Mouse (Mus musculus): ENCODE data around the gene Klk9. TPM values are rescaled to one million over a fixed set of nuclear protein-coding genes. Genes with fewer than 3 reads are reported as not detected.

The Klk9 gene
- polyA plus RNA-seq, 1 experiment from 2014 or later = 101 TPM

DNA sequence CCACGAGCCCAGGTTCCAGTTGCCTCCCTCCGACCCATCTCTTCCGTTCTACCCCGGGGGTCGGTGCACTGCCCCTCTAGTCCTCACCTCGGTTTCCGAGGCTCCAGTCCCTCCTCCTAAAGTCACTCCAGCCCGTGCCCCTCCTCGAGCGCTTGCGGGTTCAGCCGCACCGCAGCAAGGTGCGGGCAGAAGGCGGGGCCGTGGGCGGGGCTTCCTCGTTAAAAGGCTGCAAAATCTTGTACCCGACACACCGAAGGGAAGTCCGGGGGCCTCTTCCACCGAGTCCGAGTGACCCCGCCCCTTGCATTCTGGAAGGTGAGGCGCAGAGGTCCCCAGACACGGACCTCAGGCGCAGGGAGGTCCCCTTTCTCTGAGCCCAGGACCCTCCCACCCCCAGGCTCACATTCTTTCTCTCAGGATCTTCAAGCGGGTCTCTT, 5.7 kb downstream of the Klk9 start, which contains the start of gene Klk8:
Klk8 (plus strand) TSS at position 245 of the 437 bp plus-strand sequence.
- peak within 1 kb of the TSS; percentile 35; the same call in 1 of the 2 replicates for H3K27ac ChIP-seq (replicated peaks)
- ATAC-seq (ENCODE audit: low FRiP score, low TSS enrichment) (0 out of 2 replicates have a peak, but pooled peaks have one; percentile 37), DNase-seq (ENCODE audit: low spot score) (peak; percentile 54)
- H3K27me3 ChIP-seq (ENCODE audit: control insufficient read depth, insufficient read depth, low read length) = no peaks in the 10 kb centered on the region
- peak within 1 kb of the TSS; percentile 49 for H3K4me3 ChIP-seq (ENCODE audit: low read depth, low read length)
- H3K9me3 ChIP-seq (ENCODE audit: control insufficient read depth, low read length) = no peaks in the 10 kb centered on the region
- peak within 1 kb of the TSS; percentile 83 for H3K4me2 ChIP-seq (replicated peaks; ENCODE audit: low read depth)
- peak within 1 kb of the TSS; percentile 57 for H3K9ac ChIP-seq (ENCODE audit: low read length)
- peaks cover 3% of the 10 kb centered on the region; the same call in 1 of the 2 replicates for H3K4me1 ChIP-seq (replicated peaks; ENCODE audit: control insufficient read depth, insufficient read depth)
- no peak for TF ChIP-seq EP300 (optimal IDR thresholded peaks at IDR 0.05)
- TF ChIP-seq CTCF (IDR thresholded peaks at IDR 0.05; ENCODE audit: low read depth) = no peak
- under 1% methylated on average over 28 of the region's 28 CpGs for whole genome bisulfite sequencing
- no peaks in the 10 kb centered on the region for H3K36me3 ChIP-seq (ENCODE audit: control insufficient read depth, insufficient read depth, low read length)

DNA sequence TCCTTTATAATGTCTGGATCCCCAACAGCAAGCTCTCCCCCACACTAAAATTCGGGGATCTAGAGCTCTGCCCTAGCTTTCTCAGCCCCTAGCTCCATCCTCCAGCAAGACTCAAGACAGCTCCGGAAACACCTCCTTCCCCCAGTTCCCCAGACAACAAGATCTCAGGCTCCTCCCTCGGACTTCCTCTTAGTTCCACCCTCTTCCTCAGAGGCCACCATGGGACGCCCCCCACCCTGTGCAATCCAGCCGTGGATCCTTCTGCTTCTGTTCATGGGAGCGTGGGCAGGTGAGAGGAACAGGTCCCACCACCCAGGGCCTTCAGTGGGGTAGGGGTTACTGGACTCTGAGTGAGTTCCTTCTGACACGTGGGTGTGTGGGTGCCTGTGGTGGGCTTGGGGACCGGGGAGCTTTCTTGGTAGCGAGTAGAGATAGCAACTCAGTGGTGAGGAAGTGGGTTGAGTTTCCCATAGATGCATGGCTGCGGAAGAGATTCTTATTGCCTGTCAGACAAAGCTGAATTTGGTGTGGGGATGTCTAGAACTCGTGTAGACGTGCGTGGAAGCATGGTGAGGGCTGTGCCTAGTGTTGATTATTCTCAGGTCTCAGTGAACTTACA, 6.3 kb downstream of the Klk9 start:
- TF ChIP-seq EP300 (optimal IDR thresholded peaks at IDR 0.05) (no peak), CTCF (IDR thresholded peaks at IDR 0.05; ENCODE audit: low read depth) (no peak)
- Histone ChIP-seq H3K9ac (ENCODE audit: low read length) (peak overlapping the region; percentile 57), H3K36me3 (ENCODE audit: control insufficient read depth, insufficient read depth, low read length) (no peaks in the 10 kb centered on the region), H3K4me2 (replicated peaks; ENCODE audit: low read depth) (peak overlapping the region; percentile 83), H3K27ac (replicated peaks) (no peak overlapping the region), H3K4me3 (ENCODE audit: low read depth, low read length) (peak overlapping the region; percentile 49), H3K27me3 (ENCODE audit: control insufficient read depth, insufficient read depth, low read length) (no peaks in the 10 kb centered on the region), H3K4me1 (replicated peaks; ENCODE audit: control insufficient read depth, insufficient read depth) (peaks cover 3% of the 10 kb centered on the region; the same call in 1 of the 2 replicates), H3K9me3 (ENCODE audit: control insufficient read depth, low read length) (no peaks in the 10 kb centered on the region)
- DNase-seq (ENCODE audit: low spot score) (no peak), ATAC-seq (ENCODE audit: low FRiP score, low TSS enrichment) (no peak; the same call in 1 of the 2 replicates)
- WGBS = 38% methylated on average over 13 of the region's 13 CpGs

DNA sequence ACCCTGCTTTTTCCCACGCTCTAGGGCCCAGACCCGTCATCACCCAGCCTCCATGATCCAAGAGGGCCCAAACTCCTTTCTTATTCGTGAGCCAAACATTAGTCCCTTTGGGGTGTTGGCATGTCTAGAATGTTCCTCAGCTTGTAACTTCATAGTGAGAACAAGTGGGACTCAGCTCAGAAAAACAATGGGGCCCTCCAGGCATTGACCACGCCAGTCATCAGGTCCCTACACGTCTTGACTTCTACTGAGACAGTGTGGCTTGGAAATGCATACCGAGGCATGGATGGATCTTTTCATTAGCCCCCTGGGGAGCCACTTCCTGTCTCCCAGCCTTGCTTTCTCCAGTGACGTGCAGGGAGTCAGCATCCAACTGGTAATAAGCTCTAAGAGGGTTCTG, 8.2 kb downstream of the Klk9 start:
- H3K27me3 ChIP-seq (ENCODE audit: control insufficient read depth, insufficient read depth, low read length) = no peaks in the 10 kb centered on the region
- ATAC-seq (ENCODE audit: low FRiP score, low TSS enrichment) = no peak
- H3K4me3 ChIP-seq (ENCODE audit: low read depth, low read length) = no peak overlapping the region
- no peak overlapping the region for H3K4me2 ChIP-seq (replicated peaks; ENCODE audit: low read depth)
- no peak for TF ChIP-seq EP300 (optimal IDR thresholded peaks at IDR 0.05)
- TF ChIP-seq CTCF (IDR thresholded peaks at IDR 0.05; ENCODE audit: low read depth) = no peak
- no peaks in the 10 kb centered on the region for H3K36me3 ChIP-seq (ENCODE audit: control insufficient read depth, insufficient read depth, low read length)
- no peak overlapping the region for H3K27ac ChIP-seq (replicated peaks)
- 68% methylated on average over 7 of the region's 7 CpGs for WGBS
- H3K9me3 ChIP-seq (ENCODE audit: control insufficient read depth, low read length) = no peaks in the 10 kb centered on the region
- DNase-seq (ENCODE audit: low spot score) = no peak
- H3K4me1 ChIP-seq (replicated peaks; ENCODE audit: control insufficient read depth, insufficient read depth) = peaks cover 3% of the 10 kb centered on the region; the same call in 1 of the 2 replicates
- no peak overlapping the region for H3K9ac ChIP-seq (ENCODE audit: low read length)

DNA sequence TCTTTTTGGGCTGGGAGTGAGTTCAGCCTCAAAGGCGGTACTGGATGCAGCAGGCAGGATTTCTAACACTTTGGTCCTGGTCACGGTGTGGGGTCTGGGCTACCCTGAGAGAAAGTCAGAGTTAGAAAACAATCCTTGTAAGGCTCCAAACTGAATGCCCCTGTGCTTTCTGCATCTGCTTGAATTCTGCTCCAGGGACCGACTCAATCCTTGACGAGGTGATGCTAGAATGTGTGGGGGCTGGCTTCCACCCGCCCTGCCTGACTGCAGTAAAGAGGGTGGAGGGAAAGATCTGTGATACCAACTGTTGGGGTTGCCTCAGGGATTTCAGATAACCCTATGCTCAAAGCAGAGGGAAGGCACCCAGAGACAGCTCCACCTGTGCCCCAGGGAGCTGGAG, 19.3 kb downstream of the Klk9 start, which contains the start of gene Klk7:
Klk7 (plus strand) TSS at position 301 of the 400 bp plus-strand sequence.
- Histone ChIP-seq H3K36me3 (ENCODE audit: control insufficient read depth, insufficient read depth, low read length) (no peaks in the 10 kb centered on the region), H3K4me2 (replicated peaks; ENCODE audit: low read depth) (no peak within 1 kb of the TSS), H3K27ac (replicated peaks) (no peak within 1 kb of the TSS), H3K4me3 (ENCODE audit: low read depth, low read length) (no peak within 1 kb of the TSS), H3K27me3 (ENCODE audit: control insufficient read depth, insufficient read depth, low read length) (no peaks in the 10 kb centered on the region; the same call in 1 of the 2 replicates), H3K9me3 (ENCODE audit: control insufficient read depth, low read length) (no peaks in the 10 kb centered on the region), H3K4me1 (replicated peaks; ENCODE audit: control insufficient read depth, insufficient read depth) (no peaks in the 10 kb centered on the region), H3K9ac (ENCODE audit: low read length) (no peak within 1 kb of the TSS)
- 44% methylated on average over 5 of the region's 5 CpGs for WGBS
- no peak for DNase-seq (ENCODE audit: low spot score)
- TF ChIP-seq CTCF (IDR thresholded peaks at IDR 0.05; ENCODE audit: low read depth) = no peak
- TF ChIP-seq EP300 (optimal IDR thresholded peaks at IDR 0.05) = no peak
- ATAC-seq (ENCODE audit: low FRiP score, low TSS enrichment) = no peak

DNA sequence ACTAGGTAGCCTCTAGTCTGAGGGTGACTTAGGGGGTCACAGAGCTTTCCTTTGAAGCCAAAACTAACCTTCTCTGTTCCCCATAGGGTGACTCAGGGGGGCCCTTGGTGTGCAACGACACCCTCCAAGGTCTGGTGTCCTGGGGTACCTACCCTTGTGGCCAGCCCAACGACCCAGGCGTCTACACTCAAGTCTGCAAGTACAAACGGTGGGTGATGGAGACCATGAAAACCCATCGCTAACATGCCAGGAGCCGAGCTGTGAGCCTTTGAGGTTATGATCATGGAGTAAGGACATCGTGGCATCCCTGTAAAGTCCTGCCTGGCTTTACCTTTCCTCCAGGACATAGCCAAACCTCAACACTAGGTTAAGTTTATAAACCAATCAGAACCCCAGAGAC, 23.5 kb downstream of the Klk9 start:
- Histone ChIP-seq H3K4me1 (replicated peaks; ENCODE audit: control insufficient read depth, insufficient read depth) (no peaks in the 10 kb centered on the region), H3K27ac (replicated peaks) (no peak overlapping the region), H3K4me3 (ENCODE audit: low read depth, low read length) (no peak overlapping the region), H3K36me3 (ENCODE audit: control insufficient read depth, insufficient read depth, low read length) (no peaks in the 10 kb centered on the region), H3K27me3 (ENCODE audit: control insufficient read depth, insufficient read depth, low read length) (no peaks in the 10 kb centered on the region; the same call in 1 of the 2 replicates), H3K4me2 (replicated peaks; ENCODE audit: low read depth) (no peak overlapping the region), H3K9me3 (ENCODE audit: control insufficient read depth, low read length) (no peaks in the 10 kb centered on the region), H3K9ac (ENCODE audit: low read length) (no peak overlapping the region)
- WGBS = 90% methylated on average over 7 of the region's 7 CpGs
- no peak for DNase-seq (ENCODE audit: low spot score)
- TF ChIP-seq CTCF (IDR thresholded peaks at IDR 0.05; ENCODE audit: low read depth) = no peak
- TF ChIP-seq EP300 (optimal IDR thresholded peaks at IDR 0.05) = no peak
- no peak for ATAC-seq (ENCODE audit: low FRiP score, low TSS enrichment)

DNA sequence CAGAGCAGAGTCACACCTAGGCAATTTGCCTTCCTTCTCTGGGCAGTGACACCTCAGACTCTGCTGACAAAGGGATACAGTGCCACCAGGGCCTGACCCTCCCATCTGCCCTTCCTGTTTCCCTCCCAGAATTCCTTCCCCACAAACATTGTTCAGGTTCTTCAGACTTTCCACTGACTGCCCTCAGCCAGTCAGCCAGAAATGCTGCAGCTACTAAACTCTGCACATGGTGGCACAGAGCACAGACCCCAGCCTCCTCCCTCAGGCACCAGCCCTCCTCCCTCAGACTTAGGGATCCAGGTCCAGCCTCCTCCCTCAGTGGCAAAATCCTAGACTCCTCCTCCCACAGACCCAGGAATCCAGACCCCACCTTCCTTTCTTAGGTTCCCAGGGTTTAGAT, 25.1 kb downstream of the Klk9 start:
- TF ChIP-seq EP300 (optimal IDR thresholded peaks at IDR 0.05) (no peak), CTCF (IDR thresholded peaks at IDR 0.05; ENCODE audit: low read depth) (no peak)
- H3K27ac ChIP-seq (replicated peaks) = no peak overlapping the region
- DNase-seq (ENCODE audit: low spot score) (no peak), ATAC-seq (ENCODE audit: low FRiP score, low TSS enrichment) (no peak)
- H3K27me3 ChIP-seq (ENCODE audit: control insufficient read depth, insufficient read depth, low read length) = no peaks in the 10 kb centered on the region; the same call in 1 of the 2 replicates
- H3K9me3 ChIP-seq (ENCODE audit: control insufficient read depth, low read length) = no peaks in the 10 kb centered on the region
- H3K9ac ChIP-seq (ENCODE audit: low read length) = no peak overlapping the region
- no peaks in the 10 kb centered on the region for H3K36me3 ChIP-seq (ENCODE audit: control insufficient read depth, insufficient read depth, low read length)
- H3K4me1 ChIP-seq (replicated peaks; ENCODE audit: control insufficient read depth, insufficient read depth) = no peaks in the 10 kb centered on the region
- no peak overlapping the region for H3K4me3 ChIP-seq (ENCODE audit: low read depth, low read length)
- no peak overlapping the region for H3K4me2 ChIP-seq (replicated peaks; ENCODE audit: low read depth)
